Mouse (Mus musculus) G1E (cell line): ENCODE results near the gene Mmp19.

ENCODE experiments used
- CTCF ChIP-seq: IDR thresholded peaks from 2 replicates; pipeline ENCODE4 v1.5.1; 2012; ENCODE audit warnings: low read depth, low read length, inconsistent platforms, mixed read lengths
- GATA1 ChIP-seq: IDR thresholded peaks from 2 replicates; pipeline ENCODE4 v1.6.1; 2012; ENCODE audit warnings: borderline replicate concordance, low read length, inconsistent platforms, mixed read lengths
- GATA2 ChIP-seq: IDR thresholded peaks from 2 replicates; pipeline ENCODE4 v1.6.1; 2012; ENCODE audit warnings: low read depth, low read length, inconsistent platforms, borderline replicate concordance
- POLR2AphosphoS5 ChIP-seq: IDR thresholded peaks from 2 replicates; pipeline ENCODE4 v1.6.1; 2012; ENCODE audit warnings: low read depth, low read length, inconsistent platforms; ENCODE audit not compliant: insufficient replicate concordance
- TAL1 ChIP-seq: conservative IDR thresholded peaks from 2 replicates; pipeline ENCODE4 v1.6.1; 2012; ENCODE audit warnings: low read depth, low read length, inconsistent platforms, mixed read lengths

DNA sequence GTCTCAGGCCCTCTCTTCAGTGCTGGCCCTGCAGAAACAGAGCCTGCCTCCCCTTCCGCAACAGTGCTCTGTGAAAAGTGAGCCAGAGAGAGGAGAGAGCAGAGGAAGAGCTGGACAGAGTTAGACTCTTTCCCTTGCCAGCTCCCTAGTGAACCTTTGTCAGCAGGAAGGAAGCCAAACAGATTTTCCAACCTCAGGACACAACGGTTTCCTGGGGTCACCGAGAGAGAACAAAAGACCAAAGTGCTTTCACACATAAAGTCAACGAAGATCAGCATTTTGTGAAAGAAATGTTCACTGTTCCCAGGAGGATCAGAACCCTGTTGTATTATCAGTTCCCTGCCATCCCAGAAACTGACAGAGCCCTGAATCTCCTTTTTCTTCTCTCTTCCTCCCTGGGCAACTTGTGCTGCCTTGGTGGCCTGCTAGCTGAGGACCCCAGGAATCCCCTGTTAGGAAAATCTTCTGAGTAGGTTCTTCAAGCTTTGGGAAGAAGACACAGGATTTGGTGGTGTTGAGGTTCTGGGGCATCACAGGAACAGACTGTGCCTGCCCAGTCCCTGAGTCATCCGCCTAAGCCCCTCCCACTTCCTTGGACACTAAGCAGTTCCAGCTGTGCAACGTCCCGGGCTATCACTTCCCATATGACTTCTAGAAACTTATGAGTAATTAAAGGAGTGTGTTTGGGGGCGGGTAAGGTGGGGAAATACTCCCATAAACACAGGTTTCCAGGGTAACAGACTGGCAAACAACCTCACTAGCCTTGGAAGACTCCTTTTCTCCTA is 11.5 kb upstream of the Mmp19 start:
- no peak for TF ChIP-seq CTCF
- no peak for TF ChIP-seq TAL1
- no peak for TF ChIP-seq POLR2AphosphoS5
- TF ChIP-seq GATA1: no peak
- no peak for TF ChIP-seq GATA2
